ENCODE assay signal across 21 mouse cellular contexts in the genomic region with DNA sequence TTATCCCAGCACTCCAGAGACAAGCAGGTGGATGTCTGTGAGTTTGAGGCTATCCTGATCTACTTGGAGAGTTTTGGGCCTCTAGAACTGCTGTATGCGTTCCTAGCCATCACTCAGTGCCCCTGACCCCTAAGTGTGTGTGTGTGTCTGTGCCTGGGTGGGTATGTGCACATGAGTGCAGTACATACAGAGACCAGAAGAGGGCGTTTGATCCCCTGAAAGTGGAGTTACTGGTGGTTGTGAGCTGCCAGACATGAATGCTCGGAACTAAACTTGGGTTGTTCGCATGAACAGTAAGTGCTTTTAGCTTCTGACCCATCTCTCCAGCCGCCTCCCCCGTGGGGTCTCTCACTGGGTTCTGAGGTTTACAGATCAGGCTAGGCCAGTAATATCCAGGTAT. TPM values are rescaled to one million over a fixed set of nuclear protein-coding genes. Genes with fewer than 3 reads are reported as not detected.
"Had no signal": no experiment of that assay in that cellular context is flagged by ENCODE, and none has a peak within 500 bp of the region (broad histone marks: within the 10 kb centered on the region; RNA-seq: fewer than 3 reads in every experiment).

No protein-coding gene starts in this region.

- H3K4me3 ChIP-seq: limb, embryonic 10.5 days; liver, embryonic 13.5 days; megakaryocyte, embryonic 14.5 days; neural tube, embryonic 13.5 days had no signal

- H3K4me1 ChIP-seq: neural tube, embryonic 13.5 days had no signal

- H3K27me3 ChIP-seq: liver, embryonic 13.5 days; megakaryocyte, embryonic 14.5 days had no signal

- H3K9ac ChIP-seq: liver, embryonic 13.5 days; neural tube, embryonic 13.5 days had no signal

- H3K9me3 ChIP-seq: neural tube, embryonic 13.5 days had no signal

- ATAC-seq: midbrain, embryonic 16.5 days had no signal

- H3K4me2 ChIP-seq: liver, embryonic 13.5 days; midbrain, embryonic 11.5 days; neural tube, embryonic 13.5 days had no signal

- DNase-seq: kidney, adult 2 months; kidney, postnatal 36 days; liver, embryonic 13.5 days; lung, adult 2 months; lung, postnatal 14 days; retina, postnatal 1 day; thymus, postnatal 36 days had no signal

- H3K36me3 ChIP-seq: limb, embryonic 10.5 days; neural tube, embryonic 13.5 days had no signal

- H3K27ac ChIP-seq: limb, embryonic 10.5 days; liver, embryonic 13.5 days; macrophage; neural tube, embryonic 13.5 days had no signal

RNA-seq across cellular contexts. Expression of a gene that starts 12.4 kb away (rescaled TPM):
- polyA plus RNA-seq: midbrain, embryonic 11.5 days; midbrain, embryonic 16.5 days; neural tube, embryonic 13.5 days had no signal

RNA-seq across cellular contexts. Expression of a gene that starts 13.4 kb away (rescaled TPM):
- polyA plus RNA-seq: liver, embryonic 13.5 days; macrophage had no signal

RNA-seq across cellular contexts. Expression of a gene that starts 53.5 kb away (rescaled TPM):
- total RNA-seq: layer of hippocampus, adult 8-10 months; layer of hippocampus, postnatal 14 days; left cerebral cortex, adult 18-20 months; left cerebral cortex, postnatal 10 days had no signal
- polyA plus RNA-seq: intestine, embryonic 14.5 days; kidney, adult 2 months; limb, embryonic 10.5 days; limb, embryonic 14.5 days; liver, embryonic 13.5 days; lung, adult 2 months; macrophage; midbrain, embryonic 11.5 days; midbrain, embryonic 16.5 days; neural tube, embryonic 13.5 days; stomach, embryonic 16.5 days; thymus, postnatal 0 days had no signal
